Mouse (Mus musculus) stomach, embryonic 16.5 days (tissue): ENCODE results near the gene Tlx1. TPM values are rescaled to one million over a fixed set of nuclear protein-coding genes. Genes with fewer than 3 reads are reported as not detected.

Experiments used
- ATAC-seq: fragments of 200-750 bp; cut with Nextera tagmentation; 2 replicates; pipeline ENCODE4 v1.8.0; 2017; ENCODE audit warnings: moderate number of reproducible peaks, moderate TSS enrichment; ENCODE audit not compliant: insufficient read depth, low FRiP score
- H3K27ac ChIP-seq: fragments of 300-500 bp; sonication (generic); 2 replicates; pipeline ENCODE4 v1.5.1; 2014; ENCODE audit warnings: low read length
- H3K27me3 ChIP-seq: fragments of 300-500 bp; sonication (generic); 2 replicates; pipeline ENCODE4 v1.6.1; 2014; ENCODE audit warnings: low read length, control low read depth, mixed read lengths; ENCODE audit not compliant: control insufficient read depth, insufficient read depth
- H3K36me3 ChIP-seq: fragments of 300-500 bp; sonication (generic); 2 replicates; pipeline ENCODE4 v1.6.1; 2014; ENCODE audit warnings: low read length; ENCODE audit not compliant: control insufficient read depth, insufficient read depth
- H3K4me1 ChIP-seq: fragments of 300-500 bp; sonication (generic); 2 replicates; pipeline ENCODE4 v1.6.1; 2014; ENCODE audit warnings: low read length, control low read depth, mixed read lengths; ENCODE audit not compliant: control insufficient read depth, insufficient read depth
- H3K4me2 ChIP-seq: fragments of 300-500 bp; sonication (generic); 2 replicates; pipeline ENCODE4 v1.6.1; 2014; ENCODE audit warnings: low read depth, low read length, mixed read lengths
- H3K4me3 ChIP-seq: fragments of 300-500 bp; sonication (generic); replicated peaks from 2 replicates; pipeline ENCODE4 v1.5.1; 2014; ENCODE audit warnings: mild to moderate bottlenecking, low read length
- H3K9ac ChIP-seq: fragments of 300-500 bp; sonication (generic); 2 replicates; pipeline ENCODE4 v1.6.1; 2014; ENCODE audit warnings: low read length
- H3K9me3 ChIP-seq: fragments of 300-500 bp; sonication (generic); replicated peaks from 2 replicates; pipeline ENCODE4 v1.6.1; 2016; ENCODE audit warnings: low read length, control low read depth; ENCODE audit not compliant: control insufficient read depth
- WGBS: fragments of 180-500 bp; shearing (Covaris S2); extraction: QIAGEN DNeasy Blood & Tissue Kit; methylation state at CpG from one replicate; pipeline ENCODE4 v1.1.7; 2014; 5-methylcytosine and 5-hydroxymethylcytosine counted together
- polyA plus RNA-seq: library from polyadenylated mRNA; unstranded; fragments of >200 nt; fragmentation: Nextera tagmentation; extraction: Ambion mirVana; gene quantifications from 2 replicates; pipeline ENCODE4 v1.2.1, GENCODE M21; 2015

The Tlx1 gene
- polyA plus RNA-seq, 1 experiment from 2014 or later, result 3.5 TPM

GRCm38 (mm10) chr19:45161093-45161492 lies 10.6 kb downstream of the Tlx1 start:
- ATAC-seq, result no peak; the same call in 1 of the 2 replicates
- under 1% methylated on average over 12 of the region's 12 CpGs for WGBS
- H3K4me3 ChIP-seq, result no peak overlapping the region

GRCm38 (mm10) chr19:45162181-45162580 lies 11.7 kb downstream of the Tlx1 start:
- ATAC-seq, result no peak
- WGBS, result 27% methylated on average over 7 of the region's 7 CpGs
- Histone ChIP-seq H3K9me3 (no peaks in the 10 kb centered on the region), H3K9ac (no peak overlapping the region), H3K4me2 (no peak overlapping the region), H3K36me3 (no peaks in the 10 kb centered on the region), H3K27me3 (peaks cover 89% of the 10 kb centered on the region), H3K4me3 (no peak overlapping the region), H3K27ac (no peak overlapping the region), H3K4me1 (no peaks in the 10 kb centered on the region)

More at GRCm38 (mm10) chr19:45161093-45161492, 10.6 kb downstream of the Tlx1 start:
- H3K27me3 ChIP-seq, result peaks cover 92% of the 10 kb centered on the region
- no peaks in the 10 kb centered on the region for H3K9me3 ChIP-seq
- no peaks in the 10 kb centered on the region for H3K4me1 ChIP-seq
- no peak overlapping the region for H3K27ac ChIP-seq
- no peak overlapping the region for H3K9ac ChIP-seq
- H3K36me3 ChIP-seq, result no peaks in the 10 kb centered on the region
- peak overlapping the region; percentile 30; the same call in 1 of the 2 replicates for H3K4me2 ChIP-seq

GRCm38 (mm10) chr19:45162871-45163270 lies 12.4 kb downstream of the Tlx1 start:
- H3K36me3 ChIP-seq, result no peaks in the 10 kb centered on the region
- H3K4me3 ChIP-seq, result no peak overlapping the region
- 5% methylated on average over 12 of the region's 12 CpGs for WGBS
- H3K4me1 ChIP-seq, result no peaks in the 10 kb centered on the region
- H3K9me3 ChIP-seq, result no peaks in the 10 kb centered on the region
- peaks cover 90% of the 10 kb centered on the region for H3K27me3 ChIP-seq
- ATAC-seq, result no peak
- no peak overlapping the region for H3K27ac ChIP-seq
- no peak overlapping the region for H3K4me2 ChIP-seq
- H3K9ac ChIP-seq, result no peak overlapping the region

- Histone ChIP-seq H3K4me3 (no peak overlapping the region), H3K9me3 (no peaks in the 10 kb centered on the region), H3K4me1 (no peaks in the 10 kb centered on the region), H3K27me3 (peaks cover 44% of the 10 kb centered on the region), H3K27ac (no peak overlapping the region), H3K4me2 (no peak overlapping the region), H3K36me3 (no peaks in the 10 kb centered on the region), H3K9ac (no peak overlapping the region)
- WGBS, result 60% methylated on average over 7 of the region's 7 CpGs
- no peak for ATAC-seq
Measured at GRCm38 (mm10) chr19:45170451-45170850, 20.0 kb downstream of the Tlx1 start.

GRCm38 (mm10) chr19:45174803-45175202 lies 24.3 kb downstream of the Tlx1 start:
- Histone ChIP-seq H3K27ac (no peak overlapping the region), H3K4me2 (no peak overlapping the region), H3K9ac (no peak overlapping the region), H3K36me3 (no peaks in the 10 kb centered on the region), H3K4me3 (no peak overlapping the region), H3K9me3 (no peaks in the 10 kb centered on the region), H3K27me3 (peaks cover 20% of the 10 kb centered on the region), H3K4me1 (no peaks in the 10 kb centered on the region)
- ATAC-seq, result no peak
- 60% methylated on average over 7 of the region's 7 CpGs for WGBS

GRCm38 (mm10) chr19:45176269-45176668 lies 25.8 kb downstream of the Tlx1 start:
- Histone ChIP-seq H3K9ac (no peak overlapping the region), H3K4me3 (no peak overlapping the region), H3K4me1 (no peaks in the 10 kb centered on the region), H3K36me3 (no peaks in the 10 kb centered on the region), H3K9me3 (no peaks in the 10 kb centered on the region), H3K27ac (no peak overlapping the region), H3K27me3 (peaks cover 16% of the 10 kb centered on the region), H3K4me2 (no peak overlapping the region)
- WGBS, result 60% methylated on average over 8 of the region's 8 CpGs
- no peak for ATAC-seq

GRCm38 (mm10) chr19:45177004-45177737 lies 26.7 kb downstream of the Tlx1 start:
- peaks cover 12% of the 10 kb centered on the region; the same call in 1 of the 2 replicates for H3K27me3 ChIP-seq
- H3K4me2 ChIP-seq, result peak overlapping the region; percentile 32
- no peaks in the 10 kb centered on the region for H3K4me1 ChIP-seq
- 15% methylated on average over 26 of the region's 26 CpGs for WGBS
- no peak overlapping the region for H3K27ac ChIP-seq
- no peak overlapping the region for H3K4me3 ChIP-seq
- no peaks in the 10 kb centered on the region for H3K9me3 ChIP-seq
- 0 out of 2 replicates have a peak, but pooled peaks have one; percentile 21 for ATAC-seq
- no peaks in the 10 kb centered on the region for H3K36me3 ChIP-seq
- H3K9ac ChIP-seq, result no peak overlapping the region

GRCm38 (mm10) chr19:45179451-45179850 lies 29.0 kb downstream of the Tlx1 start:
- Histone ChIP-seq H3K27me3 (peaks cover 3% of the 10 kb centered on the region; the same call in 1 of the 2 replicates), H3K9ac (no peak overlapping the region), H3K9me3 (no peaks in the 10 kb centered on the region), H3K36me3 (no peaks in the 10 kb centered on the region), H3K4me3 (no peak overlapping the region), H3K27ac (no peak overlapping the region), H3K4me2 (no peak overlapping the region), H3K4me1 (no peaks in the 10 kb centered on the region)
- 86% methylated on average over 4 of the region's 4 CpGs for WGBS
- no peak for ATAC-seq

- Histone ChIP-seq H3K4me2 (no peak overlapping the region), H3K9me3 (no peaks in the 10 kb centered on the region), H3K27me3 (no peaks in the 10 kb centered on the region), H3K4me1 (no peaks in the 10 kb centered on the region), H3K27ac (no peak overlapping the region), H3K9ac (no peak overlapping the region), H3K4me3 (no peak overlapping the region), H3K36me3 (no peaks in the 10 kb centered on the region)
- 84% methylated on average over 5 of the region's 5 CpGs for WGBS
- ATAC-seq, result no peak
Measured at GRCm38 (mm10) chr19:45180447-45180846, 30.0 kb downstream of the Tlx1 start.
